Mouse (Mus musculus): ENCODE measurements around the gene Cnr2. TPM values are rescaled to one million over a fixed set of nuclear protein-coding genes. Genes with fewer than 3 reads are reported as not detected.
A peak's percentile ranks its signal among the peaks of the same experiment; 100 is the strongest.

Cnr2 gene
- polyA plus RNA-seq, 1 experiment, result not detected

GRCm38 (mm10) chr4:135854630-135855029, 40.6 kb upstream of the Cnr2 start:
- H3K27me3 ChIP-seq (ENCODE audit: control insufficient read depth, insufficient read depth, insufficient read length), result no peaks in the 10 kb centered on the region
- H3K79me3 ChIP-seq (ENCODE audit: low read depth), result peaks cover 33% of the 10 kb centered on the region
- H3ac ChIP-seq (ENCODE audit: control insufficient read depth, insufficient read length, low read depth), result no peak overlapping the region
- peaks cover 42% of the 10 kb centered on the region for H3K79me2 ChIP-seq (ENCODE audit: control insufficient read depth, insufficient read depth)
- no peak for TF ChIP-seq MYOD1 (IDR thresholded peaks at IDR 0.05; ENCODE audit: control insufficient read depth, insufficient read length, low read depth)
- TF ChIP-seq FOSL1 (IDR thresholded peaks at IDR 0.05; ENCODE audit: insufficient read depth, low read length, poor library complexity, severe bottlenecking), result no peak
- TF ChIP-seq CTCF (IDR thresholded peaks at IDR 0.05; ENCODE audit: control insufficient read depth, insufficient read depth, insufficient read length), result no peak
- no peak for TF ChIP-seq USF1 (IDR thresholded peaks at IDR 0.05; ENCODE audit: low read depth)
- no peak for TF ChIP-seq CEBPB (IDR thresholded peaks at IDR 0.05; ENCODE audit: low read depth)
- TF ChIP-seq MAX (IDR thresholded peaks at IDR 0.05), result no peak
- no peak for TF ChIP-seq MYOG (IDR thresholded peaks at IDR 0.05; ENCODE audit: control insufficient read depth, extremely low read depth, insufficient read length)
- H3K4me3 ChIP-seq (ENCODE audit: insufficient read depth, poor library complexity, severe bottlenecking), result no peak overlapping the region
- peaks cover 23% of the 10 kb centered on the region for H3K36me3 ChIP-seq (ENCODE audit: control insufficient read depth, insufficient read depth)

GRCm38 (mm10) chr4:135855080-135855479, 40.1 kb upstream of the Cnr2 start:
- Histone ChIP-seq H3K36me3 (ENCODE audit: control insufficient read depth, insufficient read depth) (peaks cover 28% of the 10 kb centered on the region), H3K27me3 (ENCODE audit: control insufficient read depth, insufficient read depth, insufficient read length) (no peaks in the 10 kb centered on the region), H3ac (ENCODE audit: control insufficient read depth, insufficient read length, low read depth) (peak overlapping the region; percentile 99), H3K4me3 (ENCODE audit: insufficient read depth, poor library complexity, severe bottlenecking) (peak overlapping the region; percentile 96), H3K79me2 (ENCODE audit: control insufficient read depth, insufficient read depth) (peaks cover 47% of the 10 kb centered on the region), H3K79me3 (ENCODE audit: low read depth) (peaks cover 38% of the 10 kb centered on the region)
- no peak for TF ChIP-seq USF1 (IDR thresholded peaks at IDR 0.05; ENCODE audit: low read depth)
- TF ChIP-seq MYOG (IDR thresholded peaks at IDR 0.05; ENCODE audit: control insufficient read depth, extremely low read depth, insufficient read length), result no peak
- no peak for TF ChIP-seq CTCF (IDR thresholded peaks at IDR 0.05; ENCODE audit: control insufficient read depth, insufficient read depth, insufficient read length)
- no peak for TF ChIP-seq CEBPB (IDR thresholded peaks at IDR 0.05; ENCODE audit: low read depth)
- TF ChIP-seq MAX (IDR thresholded peaks at IDR 0.05), result no peak
- TF ChIP-seq MYOD1 (IDR thresholded peaks at IDR 0.05; ENCODE audit: control insufficient read depth, insufficient read length, low read depth), result no peak
- no peak for TF ChIP-seq FOSL1 (IDR thresholded peaks at IDR 0.05; ENCODE audit: insufficient read depth, low read length, poor library complexity, severe bottlenecking)

GRCm38 (mm10) chr4:135855536-135856222, 39.5 kb upstream of the Cnr2 start, which contains the start of gene Srsf10:
Srsf10 (plus strand) TSS chr4:135855747.
- peak within 1 kb of the TSS; percentile 99 for H3ac ChIP-seq (ENCODE audit: control insufficient read depth, insufficient read length, low read depth)
- H3K79me2 ChIP-seq (ENCODE audit: control insufficient read depth, insufficient read depth), result peaks cover 53% of the 10 kb centered on the region
- H3K27me3 ChIP-seq (ENCODE audit: control insufficient read depth, insufficient read depth, insufficient read length), result no peaks in the 10 kb centered on the region
- peaks cover 34% of the 10 kb centered on the region for H3K36me3 ChIP-seq (ENCODE audit: control insufficient read depth, insufficient read depth)
- TF ChIP-seq USF1 (IDR thresholded peaks at IDR 0.05; ENCODE audit: low read depth) (no peak), FOSL1 (IDR thresholded peaks at IDR 0.05; ENCODE audit: insufficient read depth, low read length, poor library complexity, severe bottlenecking) (no peak), CEBPB (IDR thresholded peaks at IDR 0.05; ENCODE audit: low read depth) (no peak), MAX (IDR thresholded peaks at IDR 0.05) (peak; percentile 16)
- H3K4me3 ChIP-seq (ENCODE audit: insufficient read depth, poor library complexity, severe bottlenecking), result peak within 1 kb of the TSS; percentile 96
- H3K79me3 ChIP-seq (ENCODE audit: low read depth), result peaks cover 44% of the 10 kb centered on the region

- H3K36me3 ChIP-seq (ENCODE audit: control insufficient read depth, insufficient read depth), result peaks cover 42% of the 10 kb centered on the region
- peaks cover 60% of the 10 kb centered on the region for H3K79me2 ChIP-seq (ENCODE audit: control insufficient read depth, insufficient read depth)
- peak overlapping the region; percentile 96 for H3K4me3 ChIP-seq (ENCODE audit: insufficient read depth, poor library complexity, severe bottlenecking)
- TF ChIP-seq CTCF (IDR thresholded peaks at IDR 0.05; ENCODE audit: control insufficient read depth, insufficient read depth, insufficient read length) (no peak), CEBPB (IDR thresholded peaks at IDR 0.05; ENCODE audit: low read depth) (no peak)
- H3ac ChIP-seq (ENCODE audit: control insufficient read depth, insufficient read length, low read depth), result peak overlapping the region; percentile 91
- H3K27me3 ChIP-seq (ENCODE audit: control insufficient read depth, insufficient read depth, insufficient read length), result no peaks in the 10 kb centered on the region
- H3K79me3 ChIP-seq (ENCODE audit: low read depth), result peaks cover 51% of the 10 kb centered on the region
Observed at GRCm38 (mm10) chr4:135856223-135857091, 38.7 kb upstream of the Cnr2 start.

GRCm38 (mm10) chr4:135857597-135858186, 37.5 kb upstream of the Cnr2 start:
- TF ChIP-seq MAX (IDR thresholded peaks at IDR 0.05) (no peak), MYOG (IDR thresholded peaks at IDR 0.05; ENCODE audit: control insufficient read depth, extremely low read depth, insufficient read length) (no peak), MYOD1 (IDR thresholded peaks at IDR 0.05; ENCODE audit: control insufficient read depth, insufficient read length, low read depth) (no peak)
- Histone ChIP-seq H3K79me3 (ENCODE audit: low read depth) (peaks cover 63% of the 10 kb centered on the region), H3K27me3 (ENCODE audit: control insufficient read depth, insufficient read depth, insufficient read length) (no peaks in the 10 kb centered on the region)

More at GRCm38 (mm10) chr4:135857597-135858186, 37.5 kb upstream of the Cnr2 start:
- Histone ChIP-seq H3K4me3 (ENCODE audit: insufficient read depth, poor library complexity, severe bottlenecking) (peak overlapping the region; percentile 96), H3K79me2 (ENCODE audit: control insufficient read depth, insufficient read depth) (peaks cover 73% of the 10 kb centered on the region), H3ac (ENCODE audit: control insufficient read depth, insufficient read length, low read depth) (peak overlapping the region; percentile 45), H3K36me3 (ENCODE audit: control insufficient read depth, insufficient read depth) (peaks cover 53% of the 10 kb centered on the region)

Data from C2C12 (cell line).